Mouse (Mus musculus): ENCODE data around the gene Col18a1.

DNA sequence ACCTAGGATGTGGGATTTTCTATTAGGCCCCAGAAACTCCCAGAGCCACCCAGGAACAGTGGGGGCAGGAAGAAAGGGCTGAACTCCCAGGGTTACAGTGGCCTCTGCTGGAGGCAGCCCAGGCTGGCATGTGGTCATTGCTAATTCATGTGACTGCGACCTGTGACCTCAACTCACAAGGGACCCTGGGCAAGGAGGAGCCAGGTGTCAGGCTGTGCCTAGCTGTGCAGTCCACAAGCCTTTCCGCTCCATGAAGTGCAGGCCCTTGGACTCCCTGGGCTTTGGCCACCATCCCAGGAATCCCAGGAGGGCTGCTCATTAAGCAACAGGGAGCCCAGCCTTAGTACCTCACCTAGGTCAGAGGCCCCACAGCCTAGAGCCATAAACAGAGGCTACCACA is 38.4 kb downstream of the Col18a1 start:
- TF ChIP-seq CTCF (IDR thresholded peaks at IDR 0.05) (peak; percentile 66), EP300 (IDR thresholded peaks at IDR 0.05) (no peak)

Measured in lung, postnatal 0 days (tissue).